Comparison of ENCODE assay signal across 15 mouse cellular contexts in the genomic region with DNA sequence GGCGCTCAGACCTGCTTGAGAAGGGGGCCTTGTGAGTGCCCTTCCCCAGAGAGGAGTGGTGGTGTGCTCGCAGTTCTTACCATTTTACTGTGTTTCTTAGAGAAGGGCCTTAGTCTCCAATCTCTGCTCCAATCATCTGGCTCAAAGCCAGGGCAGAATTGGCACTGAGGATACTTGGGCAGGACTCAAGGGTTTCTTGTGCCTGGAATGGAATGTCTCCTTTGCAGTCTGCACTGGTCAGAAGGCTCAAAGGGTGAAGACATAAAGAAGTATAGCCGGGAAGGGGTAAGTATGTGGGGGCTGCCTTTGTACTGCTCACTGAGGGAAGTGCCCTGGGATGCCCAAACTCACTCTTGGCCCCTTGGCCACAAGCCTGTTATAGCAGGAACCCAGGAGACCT. TPM values are rescaled to one million over a fixed set of nuclear protein-coding genes. Genes with fewer than 3 reads are reported as not detected.
DNase-seq lines count a peak whose midpoint lies in the region; ATAC-seq lines count a peak whose summit lies in the region.
"Had no signal": no experiment of that assay in that cellular context is flagged by ENCODE, and none has a peak within 500 bp of the region (broad histone marks: within the 10 kb centered on the region; RNA-seq: fewer than 3 reads in every experiment).

No protein-coding gene starts in this region.

- no peaks in the 10 kb centered on the region for H3K9me3 ChIP-seq in kidney, embryonic 16.5 days (ENCODE audit: low read length)
- H3K9me3 ChIP-seq: embryonic facial prominence, embryonic 10.5 days; liver, embryonic 12.5 days had no signal

- H3K4me1 ChIP-seq in kidney, embryonic 16.5 days (ENCODE audit: insufficient read depth, low read length), result no peaks in the 10 kb centered on the region
- H3K4me1 ChIP-seq: liver, embryonic 12.5 days had no signal

- H3K4me3 ChIP-seq in kidney, embryonic 16.5 days (ENCODE audit: low read length), result no peak overlapping the region
- H3K4me3 ChIP-seq: embryonic facial prominence, embryonic 10.5 days; liver, embryonic 12.5 days had no signal

- H3K27me3 ChIP-seq in kidney, embryonic 16.5 days (ENCODE audit: insufficient read depth, low read length), result no peaks in the 10 kb centered on the region
- H3K27me3 ChIP-seq: CH12.LX had no signal

- no peak for ATAC-seq in kidney, embryonic 16.5 days (ENCODE audit: low FRiP score, low TSS enrichment)
- ATAC-seq: intestine, embryonic 16.5 days; liver, embryonic 12.5 days had no signal

- no peak overlapping the region for H3K9ac ChIP-seq in kidney, embryonic 16.5 days (replicated peaks; ENCODE audit: low read length)
- H3K9ac ChIP-seq: liver, embryonic 12.5 days had no signal

- peak; percentile 57 for DNase-seq in kidney, adult 11 months
- DNase-seq in adipocyte (ENCODE audit: low spot score), result peak; percentile 72
- peak; percentile 63 for DNase-seq in kidney, postnatal 10 days
- peak; percentile 85 for DNase-seq in lung, postnatal 10 days
- no peak for DNase-seq in layer of hippocampus, adult 9-10 months (ENCODE audit: low spot score)
- no peak for DNase-seq in spleen, postnatal 14 days (ENCODE audit: low spot score in 2 of 2)
- no peak for DNase-seq in layer of hippocampus, postnatal 10 days (ENCODE audit: low spot score in 2 of 2)
- DNase-seq: cerebellum, adult 2 months; gastrocnemius, postnatal 14 days had no signal

- H3K27ac ChIP-seq in kidney, embryonic 16.5 days (ENCODE audit: low read length), result no peak overlapping the region; the same call in 1 of the 2 replicates
- H3K27ac ChIP-seq: embryonic facial prominence, embryonic 10.5 days; liver, embryonic 12.5 days had no signal

- WGBS in kidney, embryonic 16.5 days, result 75% methylated on average over 3 of the region's 3 CpGs

- no peaks in the 10 kb centered on the region for H3K36me3 ChIP-seq in kidney, embryonic 16.5 days (ENCODE audit: insufficient read depth, low read length)
- H3K36me3 ChIP-seq: embryonic facial prominence, embryonic 10.5 days; liver, embryonic 12.5 days had no signal

- H3K4me2 ChIP-seq in kidney, embryonic 16.5 days (replicated peaks; ENCODE audit: low read depth, low read length), result no peak overlapping the region
- H3K4me2 ChIP-seq: liver, embryonic 12.5 days had no signal

RNA-seq across cellular contexts. Expression of a gene that starts 29.3 kb away (rescaled TPM):
- polyA plus RNA-seq in kidney, embryonic 16.5 days (2015; fragmentation: Nextera tagmentation; extraction: Ambion mirVana), result 1.4 and 1.5 TPM in 2 replicates
- total RNA-seq in layer of hippocampus, postnatal 10 days (2021), result 10 to 100 TPM; 12.8 to 14.7 TPM
- total RNA-seq: CH12.LX; megakaryocyte-erythroid progenitor cell, adult 5-6 weeks had no signal

RNA-seq across cellular contexts. Expression of a gene that starts 41.3 kb away (rescaled TPM):
- polyA plus RNA-seq in kidney, embryonic 16.5 days (2015; fragmentation: Nextera tagmentation; extraction: Ambion mirVana), result 11.9 and 13.2 TPM in 2 replicates
- 1 to 10 TPM; 5.1 to 6.8 TPM for total RNA-seq in layer of hippocampus, postnatal 10 days (2021)

RNA-seq across cellular contexts. Expression of a gene that starts 41.5 kb away (rescaled TPM):
- polyA plus RNA-seq in kidney, embryonic 16.5 days (2015; fragmentation: Nextera tagmentation; extraction: Ambion mirVana), result 17.3 and 18.2 TPM in 2 replicates
- total RNA-seq in layer of hippocampus, postnatal 10 days (2021), result 10 to 100 TPM; 69.7 to 78.4 TPM

RNA-seq across cellular contexts. Expression of a gene that starts 53.1 kb away (rescaled TPM):
- 1,434 and 1,451 TPM in 2 replicates for polyA plus RNA-seq in kidney, embryonic 16.5 days (2015; fragmentation: Nextera tagmentation; extraction: Ambion mirVana)
- 100 to 1,000 TPM; 761 to 808 TPM for total RNA-seq in layer of hippocampus, postnatal 10 days (2021)

Comparison
In these comparisons a context has a peak if more than half of its experiments do, and no peak if none do; other contexts are left out.
1. DNase-seq: peak in kidney, adult 11 months (single experiment), adipocyte (single experiment), kidney, postnatal 10 days (single experiment) and lung, postnatal 10 days (single experiment); none in layer of hippocampus, adult 9-10 months (single experiment), spleen, postnatal 14 days (0 of 2) and layer of hippocampus, postnatal 10 days (0 of 2).